Mouse (Mus musculus): ENCODE data around the gene Raet1e. TPM values are rescaled to one million over a fixed set of nuclear protein-coding genes. Genes with fewer than 3 reads are reported as not detected.
"Not testable (repeated sequence)": the region's sequence is repeated elsewhere in the genome, so short reads cannot be mapped to it uniquely, and the experiment has no call there.

Gene Raet1e
- polyA plus RNA-seq, 2 experiments, result 6.2 to 7.3 TPM

GRCm38 (mm10) chr10:22322858-22323257 lies 164.5 kb downstream of the Raet1e start:
- Histone ChIP-seq H3K27me3 (ENCODE audit: control insufficient read depth, insufficient read depth, low read length) (no peaks in the 10 kb centered on the region), H3K4me3 (replicated peaks; ENCODE audit: low read length) (no peak overlapping the region), H3K4me1 (ENCODE audit: control insufficient read depth, insufficient read depth, low read length) (no peaks in the 10 kb centered on the region), H3K36me3 (ENCODE audit: control insufficient read depth, insufficient read depth, low read length) (no peaks in the 10 kb centered on the region), H3K27ac (replicated peaks; ENCODE audit: low read depth, low read length) (no peak overlapping the region), H3K9ac (ENCODE audit: low read depth, low read length, severe bottlenecking) (no peak overlapping the region), H3K9me3 (ENCODE audit: control insufficient read depth, low read length) (no peaks in the 10 kb centered on the region), H3K4me2 (replicated peaks; ENCODE audit: low read depth, low read length, severe bottlenecking) (no peak overlapping the region)
- no peak for DNase-seq (ENCODE audit: low spot score)
- TF ChIP-seq POLR2A (IDR thresholded peaks at IDR 0.05; ENCODE audit: borderline replicate concordance, extremely low read depth, insufficient read depth, insufficient read length), result no peak
- 85% methylated on average over 2 of the region's 2 CpGs for WGBS
- no peak for ATAC-seq (ENCODE audit: low FRiP score, low read depth)

- not testable (repeated sequence) for H3K9ac ChIP-seq (ENCODE audit: low read depth, low read length, severe bottlenecking); DNase-seq (ENCODE audit: low spot score); H3K4me2 ChIP-seq (replicated peaks; ENCODE audit: low read depth, low read length, severe bottlenecking); ATAC-seq (ENCODE audit: low FRiP score, low read depth); H3K27me3 ChIP-seq (ENCODE audit: control insufficient read depth, insufficient read depth, low read length); H3K4me1 ChIP-seq (ENCODE audit: control insufficient read depth, insufficient read depth, low read length); H3K36me3 ChIP-seq (ENCODE audit: control insufficient read depth, insufficient read depth, low read length); H3K9me3 ChIP-seq (ENCODE audit: control insufficient read depth, low read length); H3K27ac ChIP-seq (replicated peaks; ENCODE audit: low read depth, low read length); H3K4me3 ChIP-seq (replicated peaks; ENCODE audit: low read length)
- WGBS, result 67% methylated on average over 4 of the region's 4 CpGs
These were observed 187.4 kb downstream of the Raet1e start for GRCm38 (mm10) chr10:22345721-22346120.

- H3K36me3 ChIP-seq (ENCODE audit: control insufficient read depth, insufficient read depth, low read length); H3K4me2 ChIP-seq (replicated peaks; ENCODE audit: low read depth, low read length, severe bottlenecking); H3K27me3 ChIP-seq (ENCODE audit: control insufficient read depth, insufficient read depth, low read length); H3K4me1 ChIP-seq (ENCODE audit: control insufficient read depth, insufficient read depth, low read length); H3K9me3 ChIP-seq (ENCODE audit: control insufficient read depth, low read length); H3K9ac ChIP-seq (ENCODE audit: low read depth, low read length, severe bottlenecking); ATAC-seq (ENCODE audit: low FRiP score, low read depth); DNase-seq (ENCODE audit: low spot score); H3K4me3 ChIP-seq (replicated peaks; ENCODE audit: low read length); H3K27ac ChIP-seq (replicated peaks; ENCODE audit: low read depth, low read length): not testable (repeated sequence)
- WGBS, result 74% methylated on average over 6 of the region's 6 CpGs
These were observed 195.3 kb downstream of the Raet1e start for GRCm38 (mm10) chr10:22353548-22354195.

GRCm38 (mm10) chr10:22354196-22354574 lies 195.8 kb downstream of the Raet1e start:
- not testable (repeated sequence) for H3K4me3 ChIP-seq (replicated peaks; ENCODE audit: low read length); DNase-seq (ENCODE audit: low spot score); H3K4me2 ChIP-seq (replicated peaks; ENCODE audit: low read depth, low read length, severe bottlenecking); H3K36me3 ChIP-seq (ENCODE audit: control insufficient read depth, insufficient read depth, low read length); H3K4me1 ChIP-seq (ENCODE audit: control insufficient read depth, insufficient read depth, low read length); ATAC-seq (ENCODE audit: low FRiP score, low read depth); H3K27me3 ChIP-seq (ENCODE audit: control insufficient read depth, insufficient read depth, low read length); H3K9me3 ChIP-seq (ENCODE audit: control insufficient read depth, low read length); H3K27ac ChIP-seq (replicated peaks; ENCODE audit: low read depth, low read length); H3K9ac ChIP-seq (ENCODE audit: low read depth, low read length, severe bottlenecking)
- WGBS, result 81% methylated on average over 2 of the region's 2 CpGs

GRCm38 (mm10) chr10:22357373-22357772 lies 199.0 kb downstream of the Raet1e start:
- H3K9me3 ChIP-seq (ENCODE audit: control insufficient read depth, low read length); H3K9ac ChIP-seq (ENCODE audit: low read depth, low read length, severe bottlenecking); H3K27me3 ChIP-seq (ENCODE audit: control insufficient read depth, insufficient read depth, low read length); H3K27ac ChIP-seq (replicated peaks; ENCODE audit: low read depth, low read length); H3K4me2 ChIP-seq (replicated peaks; ENCODE audit: low read depth, low read length, severe bottlenecking); ATAC-seq (ENCODE audit: low FRiP score, low read depth); H3K4me3 ChIP-seq (replicated peaks; ENCODE audit: low read length); DNase-seq (ENCODE audit: low spot score); H3K36me3 ChIP-seq (ENCODE audit: control insufficient read depth, insufficient read depth, low read length); H3K4me1 ChIP-seq (ENCODE audit: control insufficient read depth, insufficient read depth, low read length): not testable (repeated sequence)
- 70% methylated on average over 1 of the region's 1 CpGs for WGBS

- H3K4me3 ChIP-seq (replicated peaks; ENCODE audit: low read length), result 0 out of 2 replicates have a peak within 1 kb of the TSS, but pooled peaks have one; percentile 22
- DNase-seq (ENCODE audit: low spot score); ATAC-seq (ENCODE audit: low FRiP score, low read depth); H3K9ac ChIP-seq (ENCODE audit: low read depth, low read length, severe bottlenecking); H3K36me3 ChIP-seq (ENCODE audit: control insufficient read depth, insufficient read depth, low read length); H3K4me1 ChIP-seq (ENCODE audit: control insufficient read depth, insufficient read depth, low read length); H3K4me2 ChIP-seq (replicated peaks; ENCODE audit: low read depth, low read length, severe bottlenecking); H3K27me3 ChIP-seq (ENCODE audit: control insufficient read depth, insufficient read depth, low read length); H3K27ac ChIP-seq (replicated peaks; ENCODE audit: low read depth, low read length); H3K9me3 ChIP-seq (ENCODE audit: control insufficient read depth, low read length): not testable (repeated sequence)
- 63% methylated on average over 3 of the region's 3 CpGs for WGBS
These were observed 201.9 kb downstream of the Raet1e start, which contains the start of gene Raet1d for GRCm38 (mm10) chr10:22360252-22360651. Raet1d (plus strand) TSS chr10:22360552.

- 23% methylated on average over 2 of the region's 2 CpGs for WGBS
- not testable (repeated sequence) for ATAC-seq (ENCODE audit: low FRiP score, low read depth); H3K36me3 ChIP-seq (ENCODE audit: control insufficient read depth, insufficient read depth, low read length); H3K4me2 ChIP-seq (replicated peaks; ENCODE audit: low read depth, low read length, severe bottlenecking); H3K4me1 ChIP-seq (ENCODE audit: control insufficient read depth, insufficient read depth, low read length); DNase-seq (ENCODE audit: low spot score); H3K4me3 ChIP-seq (replicated peaks; ENCODE audit: low read length); H3K27ac ChIP-seq (replicated peaks; ENCODE audit: low read depth, low read length); H3K9me3 ChIP-seq (ENCODE audit: control insufficient read depth, low read length); H3K27me3 ChIP-seq (ENCODE audit: control insufficient read depth, insufficient read depth, low read length); H3K9ac ChIP-seq (ENCODE audit: low read depth, low read length, severe bottlenecking)
These were observed 202.6 kb downstream of the Raet1e start for GRCm38 (mm10) chr10:22360957-22361356.

- ATAC-seq (ENCODE audit: low FRiP score, low read depth), result peak; percentile 88
- WGBS, result under 1% methylated on average over 9 of the region's 15 CpGs
- DNase-seq (ENCODE audit: low spot score), result not testable (repeated sequence)
These were observed 203.3 kb downstream of the Raet1e start for GRCm38 (mm10) chr10:22361415-22362352.

More at GRCm38 (mm10) chr10:22361415-22362352, 203.3 kb downstream of the Raet1e start:
- H3K4me3 ChIP-seq (replicated peaks; ENCODE audit: low read length), result peak overlapping the region; percentile 22
- not testable (repeated sequence) for H3K4me2 ChIP-seq (replicated peaks; ENCODE audit: low read depth, low read length, severe bottlenecking); H3K4me1 ChIP-seq (ENCODE audit: control insufficient read depth, insufficient read depth, low read length); H3K9ac ChIP-seq (ENCODE audit: low read depth, low read length, severe bottlenecking); H3K27ac ChIP-seq (replicated peaks; ENCODE audit: low read depth, low read length); H3K27me3 ChIP-seq (ENCODE audit: control insufficient read depth, insufficient read depth, low read length); H3K36me3 ChIP-seq (ENCODE audit: control insufficient read depth, insufficient read depth, low read length); H3K9me3 ChIP-seq (ENCODE audit: control insufficient read depth, low read length)
